Mouse (Mus musculus): ENCODE data around the gene Astl. TPM values are rescaled to one million over a fixed set of nuclear protein-coding genes. Genes with fewer than 3 reads are reported as not detected.

The Astl gene
- total RNA-seq, 4 experiments from 2014 or later: not detected

DNA sequence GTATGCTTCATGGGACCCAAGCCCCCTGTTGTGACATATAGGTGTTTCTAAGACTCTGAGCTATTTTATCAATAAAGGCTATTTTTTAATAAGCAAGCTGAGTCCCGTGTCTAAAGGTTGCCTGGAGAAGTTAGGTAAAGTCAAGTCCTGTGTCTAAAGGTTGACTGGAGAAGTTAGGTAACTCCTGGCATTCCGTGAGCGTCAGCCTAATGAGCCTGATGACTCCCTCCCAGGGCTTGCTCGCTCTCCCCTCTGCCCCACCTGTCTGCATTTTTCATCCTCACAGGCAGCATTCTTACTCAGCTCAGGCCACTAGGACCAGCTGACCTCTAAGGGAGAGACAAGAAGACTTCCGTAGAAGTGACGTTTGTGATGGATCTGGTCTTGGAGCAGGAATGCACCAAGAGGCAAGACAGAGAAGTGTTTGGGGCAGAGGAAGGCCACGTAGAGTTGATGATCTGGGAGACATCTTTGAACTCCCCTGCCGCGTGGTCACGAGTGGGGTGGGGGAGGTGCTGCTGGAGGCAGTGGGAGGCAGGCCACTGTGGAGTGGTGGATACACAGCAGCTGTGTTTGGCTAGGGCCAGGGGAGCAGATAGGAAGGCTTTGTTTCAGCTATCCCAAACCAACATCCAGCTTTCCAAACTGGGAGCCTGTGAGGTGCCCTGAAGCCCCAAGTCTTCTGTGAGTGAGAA, 28.8 kb downstream of the Astl start:
- DNase-seq: no peak

DNA sequence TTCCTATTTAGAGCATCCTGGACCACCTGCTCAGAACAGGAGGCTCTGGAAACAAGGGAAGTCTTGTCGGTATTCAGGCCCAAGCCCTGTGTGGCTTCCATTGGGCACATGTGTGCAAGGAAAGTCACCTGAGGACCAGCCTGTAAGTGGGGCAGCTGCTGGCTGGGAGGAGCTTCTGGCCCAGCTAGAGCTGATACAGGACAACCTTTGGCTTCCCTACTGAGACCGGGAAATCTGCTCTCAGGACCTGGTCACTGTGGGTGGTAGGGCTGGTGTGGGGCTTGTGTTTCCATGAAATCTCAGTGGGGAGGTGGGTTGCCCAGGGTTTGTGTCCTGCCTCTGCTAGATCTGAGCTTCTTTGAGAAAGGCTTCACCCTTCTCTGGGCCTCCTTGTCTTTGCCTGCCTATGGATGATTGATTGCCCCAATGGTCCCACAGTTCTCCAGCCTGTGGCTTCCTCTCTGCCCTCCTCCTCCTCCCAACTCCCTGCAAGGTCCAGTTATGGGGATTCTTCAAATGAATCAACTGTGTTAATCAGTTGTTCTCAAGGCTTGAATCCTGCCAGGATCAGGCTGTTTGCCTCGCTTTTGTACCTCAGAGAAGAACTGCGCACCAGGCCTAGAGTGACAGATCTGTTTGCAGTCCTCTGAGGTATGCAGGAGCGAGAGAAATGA, 31.4 kb downstream of the Astl start:
- no peak for DNase-seq

- no peak for DNase-seq
Observed at GRCm38 (mm10) chr2:127370561-127371483, 32.4 kb downstream of the Astl start.

DNA sequence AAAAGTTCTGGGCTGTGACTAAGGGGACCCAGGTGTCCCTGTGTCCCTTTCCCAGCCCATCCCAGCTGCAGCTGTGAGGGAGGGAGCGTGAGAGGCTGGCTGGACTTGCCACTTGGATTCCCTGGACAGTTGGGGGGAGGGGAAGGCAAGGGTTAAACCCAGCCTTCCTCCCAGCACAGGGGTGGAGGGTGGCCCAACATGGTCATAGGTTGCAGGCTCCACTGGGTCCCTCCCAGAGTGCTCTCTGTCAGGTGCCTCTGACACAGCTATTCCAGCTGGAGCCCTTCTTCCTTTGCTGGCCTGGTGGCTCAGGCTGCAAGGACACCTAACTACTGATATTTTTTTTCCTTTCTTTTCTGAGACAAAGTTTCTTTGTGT, 33.0 kb downstream of the Astl start:
- DNase-seq: no peak

DNA sequence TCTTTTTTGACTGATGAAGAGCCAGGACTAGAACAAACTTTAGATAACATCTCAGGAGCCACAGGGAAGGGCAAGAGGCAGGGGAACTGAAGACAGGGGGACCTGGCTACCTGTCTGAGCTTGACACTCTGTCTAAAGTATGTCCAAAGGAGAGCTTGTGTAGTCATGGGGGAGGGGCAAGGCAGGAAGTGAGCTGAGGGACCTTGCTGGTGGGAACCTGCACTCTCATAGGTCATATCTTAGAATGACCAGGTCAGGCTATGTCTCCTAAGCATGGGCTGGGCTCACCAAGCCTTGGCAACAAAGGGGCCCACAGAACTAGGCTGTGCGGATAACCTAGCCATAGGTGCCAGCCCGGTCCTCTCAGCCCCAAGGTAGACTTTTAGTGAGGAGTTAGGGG, 33.6 kb downstream of the Astl start:
- no peak for DNase-seq

DNA sequence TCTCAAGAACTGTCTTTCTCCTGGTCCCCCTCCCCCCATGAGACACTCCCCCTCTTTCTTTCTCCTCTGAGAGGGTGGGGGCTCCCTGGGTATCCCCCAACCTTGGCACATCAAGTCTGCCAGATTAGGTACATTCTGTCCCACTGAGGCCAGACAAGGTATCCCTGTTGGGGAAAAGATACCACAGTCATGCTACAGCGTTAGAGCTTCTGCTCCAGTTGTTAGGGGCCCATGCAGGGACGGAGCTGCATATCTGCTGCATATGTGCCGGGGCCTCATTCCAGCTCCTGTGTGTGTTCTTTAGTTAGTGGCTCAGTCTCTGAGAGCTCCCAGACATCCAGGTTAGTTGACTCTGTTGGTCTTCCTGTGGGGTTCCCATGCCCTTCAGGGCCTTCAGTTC, 35.7 kb downstream of the Astl start:
- no peak for DNase-seq

GRCm38 (mm10) chr2:127375087-127375486, 36.6 kb downstream of the Astl start:
- no peak for DNase-seq

GRCm38 (mm10) chr2:127375759-127376341, 37.4 kb downstream of the Astl start:
- DNase-seq: no peak

DNA sequence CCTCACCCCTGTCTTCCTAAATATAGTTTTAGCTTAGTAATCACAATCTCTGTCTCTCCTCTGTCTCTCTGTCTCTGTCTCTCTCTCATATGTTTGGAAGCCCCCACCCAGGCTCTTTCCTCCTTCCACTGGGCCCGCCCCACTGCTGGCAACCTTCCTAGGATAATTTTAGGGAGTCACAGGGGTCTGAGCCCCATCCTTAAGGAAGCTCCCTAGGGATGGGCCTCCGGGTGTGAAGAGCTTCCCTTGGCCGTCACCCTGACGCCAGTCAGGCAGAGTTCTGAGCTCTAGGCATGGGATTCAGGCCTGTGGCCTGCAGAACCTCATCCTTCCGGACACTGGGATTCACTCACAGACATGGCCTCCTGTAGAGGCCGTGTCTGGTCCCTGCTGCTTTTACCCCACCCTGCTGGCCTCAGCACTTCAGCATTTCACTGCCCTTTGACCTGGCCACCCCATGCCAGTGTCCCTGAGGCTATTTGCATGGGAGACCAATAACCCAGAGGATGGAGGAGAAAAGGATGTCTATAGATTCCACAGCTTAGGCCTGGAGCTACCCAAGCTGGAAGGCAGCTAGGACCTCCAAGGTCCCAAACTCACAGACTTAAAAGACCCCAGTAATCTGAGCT, 38.1 kb downstream of the Astl start:
- no peak for DNase-seq

- DNase-seq: no peak
Observed at GRCm38 (mm10) chr2:127377942-127378610, 39.6 kb downstream of the Astl start.

- no peak for DNase-seq
Observed at GRCm38 (mm10) chr2:127378611-127378990, 40.2 kb downstream of the Astl start.

DNA sequence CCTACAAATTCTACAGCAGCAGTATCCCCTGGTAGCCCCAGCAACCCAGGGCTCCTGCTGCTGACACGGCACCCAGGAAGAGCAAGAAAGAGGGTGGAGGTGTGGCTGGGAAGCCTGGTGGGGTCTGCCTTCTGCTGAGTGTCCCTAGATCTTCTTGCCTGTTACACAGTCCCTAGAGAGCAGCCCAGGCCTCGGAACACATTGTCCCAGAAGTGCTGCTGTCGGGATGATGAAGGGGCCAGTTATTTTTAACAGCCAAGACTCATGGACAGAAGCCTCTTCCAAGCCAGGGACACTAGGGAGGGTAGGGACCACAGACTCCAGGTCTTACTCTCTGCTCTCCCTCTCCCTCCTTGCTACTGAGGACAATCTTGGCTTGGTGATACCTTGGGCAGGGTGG, 40.8 kb downstream of the Astl start:
- no peak for DNase-seq

DNA sequence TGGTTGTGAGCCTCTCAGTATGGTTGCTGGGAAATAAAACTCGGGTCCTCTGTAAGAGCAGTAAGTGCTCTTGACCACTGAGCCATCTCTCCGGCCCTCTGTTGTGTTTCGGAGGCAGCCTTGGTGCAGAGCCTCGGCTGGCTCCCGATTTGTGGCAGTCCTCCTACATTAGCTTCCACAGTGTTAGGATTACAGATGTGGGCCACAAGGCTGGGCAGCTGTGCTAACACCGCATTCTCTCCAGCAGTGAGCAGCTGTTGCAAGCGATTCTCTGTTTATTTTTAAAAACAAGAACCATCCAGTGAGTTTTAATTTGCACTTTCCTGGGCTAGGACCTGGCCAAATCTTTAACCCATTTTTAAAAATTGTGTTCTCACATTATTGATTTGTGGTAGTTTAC, 45.4 kb downstream of the Astl start:
- no peak for DNase-seq

DNA sequence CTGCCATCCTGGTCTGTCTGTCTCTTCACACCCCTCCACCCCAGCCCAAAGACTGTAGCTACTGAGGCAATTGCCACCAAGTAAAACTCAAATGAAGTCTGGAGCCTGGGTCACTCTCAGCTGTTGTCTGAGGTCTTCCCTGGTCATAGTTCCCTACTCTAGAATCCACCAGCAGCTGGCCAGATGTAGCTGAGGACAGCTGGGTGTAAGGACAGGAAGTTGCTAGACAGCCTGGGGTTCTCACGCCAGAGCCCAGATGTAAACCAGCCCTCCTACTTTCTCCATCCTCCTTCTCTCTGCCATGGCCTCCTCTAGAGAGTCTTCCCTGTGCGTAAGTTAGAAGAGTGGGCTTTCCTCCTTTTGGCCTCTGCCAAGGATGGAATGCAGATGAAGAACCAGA, 49.1 kb downstream of the Astl start:
- no peak for DNase-seq

DNA sequence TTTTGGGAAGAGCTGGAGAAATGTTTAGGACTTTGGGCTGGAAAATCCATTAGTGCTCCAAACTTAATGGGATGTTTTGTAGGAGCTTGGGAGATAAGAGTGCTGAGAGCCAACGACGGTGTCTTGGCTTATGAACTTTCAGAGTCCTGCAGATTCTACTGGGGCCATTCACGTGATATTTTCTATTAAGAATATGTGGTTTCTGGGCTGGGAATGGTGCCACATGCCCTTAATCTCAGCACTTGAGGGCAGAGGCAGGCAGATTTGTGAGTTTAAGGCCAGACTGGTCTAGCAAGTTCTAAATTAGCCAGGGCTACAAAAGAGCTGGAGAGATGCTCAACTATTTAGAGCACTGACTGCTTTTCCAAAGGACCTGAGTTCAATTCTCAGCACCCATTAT, 51.9 kb downstream of the Astl start:
- DNase-seq: no peak

- no peak for DNase-seq
Observed at GRCm38 (mm10) chr2:127390846-127391245, 52.4 kb downstream of the Astl start.

GRCm38 (mm10) chr2:127391323-127391722, 52.9 kb downstream of the Astl start:
- DNase-seq: no peak

GRCm38 (mm10) chr2:127394606-127395161, 56.2 kb downstream of the Astl start:
- DNase-seq: peak; percentile 79

DNA sequence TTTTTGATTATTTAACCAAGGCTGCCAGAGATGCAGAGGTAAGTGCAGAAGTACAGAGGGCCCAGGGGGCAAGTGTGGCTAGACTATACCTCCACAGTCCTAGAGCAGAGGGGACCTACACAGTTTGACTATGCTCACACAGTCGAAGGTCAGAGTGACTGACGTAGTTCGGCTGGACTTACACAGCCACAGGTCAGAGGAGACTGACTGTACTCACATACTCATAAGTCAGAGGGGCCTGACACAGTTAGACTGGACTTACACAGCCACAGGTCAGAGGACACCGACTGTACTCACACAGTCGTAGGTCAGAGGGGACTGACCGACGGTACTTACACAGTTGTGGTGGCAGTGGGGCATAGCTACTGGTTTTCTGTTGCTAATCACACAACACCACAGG, 60.3 kb downstream of the Astl start:
- no peak for DNase-seq
